Mouse (Mus musculus) intestine, embryonic 16.5 days (tissue): Measurements from ENCODE around the gene Gzf1. TPM values are rescaled to one million over a fixed set of nuclear protein-coding genes. Genes with fewer than 3 reads are reported as not detected.

ENCODE experiments used
- ATAC-seq: fragments of 200-750 bp; cut with Nextera tagmentation; 2 replicates; pipeline ENCODE4 v1.8.0; 2017; ENCODE audit warnings: moderate TSS enrichment, moderate library complexity
- H3K27ac ChIP-seq: fragments of 300-500 bp; sonication (generic); 2 replicates; pipeline ENCODE4 v1.5.1; 2014; ENCODE audit warnings: mild to moderate bottlenecking, low read length
- H3K27me3 ChIP-seq: fragments of 300-500 bp; sonication (generic); replicated peaks from 2 replicates; pipeline ENCODE4 v1.6.1; 2014; ENCODE audit warnings: low read length, control low read depth, mixed read lengths; ENCODE audit not compliant: control insufficient read depth, insufficient read depth
- H3K36me3 ChIP-seq: fragments of 300-500 bp; sonication (generic); 2 replicates; pipeline ENCODE4 v1.6.1; 2014; ENCODE audit warnings: low read length, control low read depth; ENCODE audit not compliant: control insufficient read depth, insufficient read depth
- H3K4me1 ChIP-seq: fragments of 300-500 bp; sonication (generic); 2 replicates; pipeline ENCODE4 v1.6.1; 2014; ENCODE audit warnings: low read length, control low read depth, mixed read lengths; ENCODE audit not compliant: control insufficient read depth, insufficient read depth
- H3K4me2 ChIP-seq: fragments of 300-500 bp; sonication (generic); 2 replicates; pipeline ENCODE4 v1.6.1; 2014; ENCODE audit warnings: low read depth, low read length, control low read depth
- H3K4me3 ChIP-seq: fragments of 300-500 bp; sonication (generic); 2 replicates; pipeline ENCODE4 v1.5.1; 2014; ENCODE audit warnings: mild to moderate bottlenecking, low read length
- H3K9ac ChIP-seq: fragments of 300-500 bp; sonication (generic); 2 replicates; pipeline ENCODE4 v1.6.1; 2014; ENCODE audit warnings: low read depth, low read length
- H3K9me3 ChIP-seq: fragments of 300-500 bp; sonication (generic); 2 replicates; pipeline ENCODE4 v1.6.1; 2016; ENCODE audit warnings: low read length, control low read depth; ENCODE audit not compliant: control insufficient read depth
- WGBS: fragments of 180-500 bp; shearing (Covaris S2); extraction: QIAGEN DNeasy Blood & Tissue Kit; methylation state at CpG from one replicate; pipeline ENCODE4 v1.1.7; 2014; 5-methylcytosine and 5-hydroxymethylcytosine counted together
- polyA plus RNA-seq: library from polyadenylated mRNA; unstranded; fragments of >200 nt; fragmentation: Nextera tagmentation; extraction: Ambion mirVana; gene quantifications from 2 replicates; pipeline ENCODE4 v1.2.1, GENCODE M21; 2015

Gzf1 gene
- polyA plus RNA-seq, 1 experiment from 2014 or later = 15.2 TPM

DNA sequence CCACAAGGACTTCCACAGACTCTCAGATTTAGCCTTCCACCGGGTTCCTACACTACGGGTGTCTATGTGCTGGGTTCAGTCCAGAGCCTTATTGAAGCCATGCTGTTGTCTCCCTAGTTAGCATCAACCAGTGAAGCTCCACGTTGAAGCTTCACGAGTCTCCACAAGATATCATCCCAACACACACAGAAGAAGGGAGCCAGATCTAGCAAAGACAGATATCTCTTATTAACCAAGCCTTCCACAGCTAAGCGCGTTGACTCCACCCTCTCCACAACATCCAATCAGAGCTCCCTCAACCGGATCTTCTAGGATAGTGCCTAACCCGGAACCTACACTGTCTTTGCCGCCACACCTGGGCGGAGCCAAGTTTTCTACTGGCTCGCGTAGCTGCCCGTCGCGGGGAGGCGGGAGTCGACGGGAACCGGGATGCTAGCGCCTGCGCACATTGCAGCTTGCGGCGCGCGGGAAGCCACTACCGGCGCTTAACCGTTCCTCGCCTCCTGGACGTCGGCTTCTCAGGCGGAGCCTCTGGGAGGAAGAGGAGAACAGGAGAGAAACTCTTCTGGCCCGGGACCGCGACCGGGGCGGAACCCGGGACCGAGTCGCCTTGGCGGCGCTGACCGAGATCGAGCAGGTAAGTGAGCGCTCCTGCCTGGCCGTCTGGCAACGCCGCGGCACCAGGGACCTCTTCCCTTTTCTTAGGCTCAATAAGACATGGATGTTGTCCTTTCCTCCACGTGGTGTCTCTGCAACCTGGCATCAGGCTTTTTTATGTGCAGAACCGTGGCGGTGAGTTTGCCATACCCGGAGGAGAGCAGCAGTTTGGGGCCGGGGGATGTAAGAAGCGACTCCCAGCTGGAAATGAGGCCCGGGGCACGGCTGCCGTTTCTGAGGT, 8.4 kb upstream of the Gzf1 start, which contains the start of gene Nxt1:
Gene Nxt1 (plus strand): TSS at position 403 of the 898 bp plus-strand sequence.
- WGBS = under 1% methylated on average over 58 of the region's 58 CpGs
- Histone ChIP-seq H3K27ac (peak within 1 kb of the TSS; percentile 67), H3K4me1 (peaks cover 6% of the 10 kb centered on the region), H3K36me3 (0 out of 2 replicates have a peak, but pooled peaks cover 3% of the 10 kb centered on the region), H3K9me3 (no peaks in the 10 kb centered on the region), H3K4me3 (peak within 1 kb of the TSS; percentile 77), H3K9ac (peak within 1 kb of the TSS; percentile 86), H3K27me3 (no peaks in the 10 kb centered on the region), H3K4me2 (peak within 1 kb of the TSS; percentile 79)
- ATAC-seq = peak; percentile 100

GRCm38 (mm10) chr2:148677801-148678200, 3.0 kb upstream of the Gzf1 start:
- peak overlapping the region; percentile 49 for H3K27ac ChIP-seq
- no peaks in the 10 kb centered on the region for H3K27me3 ChIP-seq
- no peak for ATAC-seq
- 12% methylated on average over 26 of the region's 26 CpGs for WGBS
- 0 out of 2 replicates have a peak, but pooled peaks cover 3% of the 10 kb centered on the region for H3K36me3 ChIP-seq
- no peaks in the 10 kb centered on the region for H3K9me3 ChIP-seq
- peak overlapping the region; percentile 42 for H3K4me3 ChIP-seq
- H3K4me2 ChIP-seq = peak overlapping the region; percentile 50
- peak overlapping the region; percentile 64 for H3K9ac ChIP-seq
- H3K4me1 ChIP-seq = peaks cover 34% of the 10 kb centered on the region

DNA sequence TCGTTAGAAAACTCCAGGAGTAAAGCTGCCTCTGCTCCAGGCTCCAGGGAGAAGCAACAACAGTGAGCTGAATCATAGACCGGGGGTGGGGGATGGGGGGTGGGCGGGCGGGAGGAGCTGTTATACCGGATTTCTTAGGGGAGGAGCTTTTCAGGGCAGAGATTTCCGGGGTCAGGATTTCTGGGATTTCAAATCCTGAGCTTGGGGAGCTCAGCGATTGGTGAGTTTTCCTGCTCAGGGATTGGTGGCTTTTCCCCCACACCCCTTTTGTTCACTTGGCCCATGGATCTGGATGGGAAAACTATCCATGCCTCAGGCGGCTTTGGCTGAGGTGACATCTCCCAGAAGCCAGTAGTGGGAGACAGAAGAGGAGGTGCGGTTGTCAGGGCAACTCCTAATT, 1.5 kb upstream of the Gzf1 start:
- Histone ChIP-seq H3K4me2 (peak overlapping the region; percentile 60), H3K27ac (peak overlapping the region; percentile 84), H3K36me3 (peaks cover 3% of the 10 kb centered on the region; the same call in 1 of the 2 replicates), H3K4me3 (no peak overlapping the region), H3K4me1 (peaks cover 28% of the 10 kb centered on the region), H3K9ac (peak overlapping the region; percentile 61), H3K27me3 (no peaks in the 10 kb centered on the region), H3K9me3 (no peaks in the 10 kb centered on the region)
- WGBS = 4% methylated on average over 9 of the region's 9 CpGs
- ATAC-seq = peak; percentile 45

DNA sequence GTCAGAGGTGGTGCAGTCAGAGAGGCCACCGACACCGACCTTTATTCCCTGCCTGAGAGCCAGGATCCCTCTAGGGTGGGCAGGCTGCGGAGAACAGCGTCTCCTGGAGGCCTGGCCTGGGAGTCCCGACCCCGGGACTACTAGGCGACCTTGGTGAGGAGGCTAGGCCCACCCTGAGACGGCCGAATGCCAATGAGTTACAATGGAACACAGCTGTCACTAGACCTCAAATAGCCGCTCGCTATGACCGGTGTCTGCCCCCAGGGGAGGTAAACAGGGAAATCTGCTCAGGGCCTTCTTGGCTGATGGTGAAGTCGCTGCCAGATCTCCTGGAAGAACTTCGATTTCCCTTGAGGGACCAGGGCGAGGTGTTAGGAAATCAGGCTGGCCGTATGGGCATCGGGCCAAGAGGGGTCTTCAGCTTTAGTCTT, 653 bp downstream of the Gzf1 start:
- H3K27me3 ChIP-seq = no peaks in the 10 kb centered on the region
- H3K9ac ChIP-seq = peak overlapping the region; percentile 90
- H3K4me3 ChIP-seq = peak overlapping the region; percentile 84
- peak overlapping the region; percentile 80 for H3K27ac ChIP-seq
- peak overlapping the region; percentile 88 for H3K4me2 ChIP-seq
- 7% methylated on average over 17 of the region's 17 CpGs for WGBS
- H3K36me3 ChIP-seq = peaks cover 6% of the 10 kb centered on the region
- H3K9me3 ChIP-seq = no peaks in the 10 kb centered on the region
- peak; percentile 64 for ATAC-seq
- H3K4me1 ChIP-seq = peaks cover 30% of the 10 kb centered on the region

DNA sequence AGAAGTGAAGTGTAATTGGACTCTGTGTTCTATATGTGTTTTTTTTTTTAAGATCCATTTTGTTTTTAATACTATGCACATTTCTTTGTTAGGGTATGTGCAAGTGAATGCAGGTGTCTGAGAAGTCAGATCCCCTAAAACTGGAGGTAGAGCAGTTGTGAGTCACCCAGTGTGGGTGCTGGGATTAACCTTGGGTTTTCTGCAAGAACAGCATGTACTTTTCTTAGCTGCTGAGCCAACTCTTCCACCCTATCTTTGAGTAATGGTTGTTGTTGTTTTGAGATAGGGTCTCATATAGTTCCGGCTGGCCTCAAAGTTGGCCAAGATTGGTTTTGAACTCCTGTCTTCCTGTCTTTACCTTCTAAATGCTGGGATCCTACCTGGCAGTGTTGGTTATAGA, 2.2 kb downstream of the Gzf1 start:
- H3K36me3 ChIP-seq = peaks cover 6% of the 10 kb centered on the region
- no peak overlapping the region for H3K4me2 ChIP-seq
- WGBS = 90% methylated on average over 1 of the region's 1 CpGs
- H3K4me3 ChIP-seq = no peak overlapping the region
- peaks cover 25% of the 10 kb centered on the region for H3K4me1 ChIP-seq
- H3K9me3 ChIP-seq = no peaks in the 10 kb centered on the region
- H3K27me3 ChIP-seq = no peaks in the 10 kb centered on the region
- no peak overlapping the region for H3K27ac ChIP-seq
- H3K9ac ChIP-seq = no peak overlapping the region
- ATAC-seq = no peak

GRCm38 (mm10) chr2:148684972-148685371, 4.1 kb downstream of the Gzf1 start:
- Histone ChIP-seq H3K4me2 (no peak overlapping the region), H3K4me3 (no peak overlapping the region), H3K4me1 (peaks cover 13% of the 10 kb centered on the region), H3K36me3 (peaks cover 14% of the 10 kb centered on the region), H3K9ac (no peak overlapping the region), H3K9me3 (no peaks in the 10 kb centered on the region), H3K27me3 (no peaks in the 10 kb centered on the region), H3K27ac (no peak overlapping the region)
- ATAC-seq = no peak
- 98% methylated on average over 2 of the region's 2 CpGs for whole genome bisulfite sequencing

DNA sequence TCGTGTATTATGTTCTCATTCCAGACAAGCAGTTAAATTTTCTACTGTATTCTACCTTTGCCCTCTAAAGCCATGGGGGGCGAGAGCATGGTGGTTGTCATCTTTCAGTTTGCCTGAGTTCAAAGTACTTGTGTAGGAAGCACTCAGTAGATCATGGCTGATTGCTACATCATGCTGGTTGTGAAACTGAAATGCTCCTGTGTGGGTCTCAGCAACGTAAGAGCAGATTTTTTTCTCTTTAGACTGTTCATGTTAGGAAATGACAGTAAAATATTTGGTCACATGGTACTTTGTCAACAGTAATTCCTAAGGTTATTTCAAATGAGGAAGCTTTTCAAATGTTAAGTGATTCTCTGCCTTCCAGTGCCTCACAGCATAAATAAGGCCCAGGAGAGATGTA, 4.9 kb downstream of the Gzf1 start:
- no peak overlapping the region for H3K4me2 ChIP-seq
- ATAC-seq = no peak
- H3K4me1 ChIP-seq = peaks cover 12% of the 10 kb centered on the region
- WGBS = 79% methylated on average over 3 of the region's 3 CpGs
- H3K27ac ChIP-seq = no peak overlapping the region
- H3K9me3 ChIP-seq = no peaks in the 10 kb centered on the region
- H3K36me3 ChIP-seq = peaks cover 21% of the 10 kb centered on the region
- no peaks in the 10 kb centered on the region for H3K27me3 ChIP-seq
- H3K4me3 ChIP-seq = no peak overlapping the region
- no peak overlapping the region for H3K9ac ChIP-seq

DNA sequence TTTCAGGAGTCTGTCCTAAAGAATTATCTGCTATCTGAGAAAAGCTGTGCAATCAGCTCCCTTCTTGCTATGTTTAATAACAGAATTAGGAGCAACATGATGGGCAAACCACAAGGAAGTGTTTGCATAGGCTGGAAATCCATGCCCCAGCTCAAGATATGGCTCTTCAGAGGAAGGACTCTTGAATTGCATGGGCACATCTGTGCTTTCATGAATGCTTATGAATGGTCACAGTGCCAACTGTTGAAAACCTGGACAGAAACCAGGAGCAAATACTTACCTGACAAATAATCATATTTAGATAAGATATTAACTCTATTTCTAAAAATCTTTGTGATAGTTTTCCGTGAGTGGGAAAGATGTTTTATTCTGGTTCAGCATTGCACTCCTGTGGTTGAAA, 6.0 kb downstream of the Gzf1 start:
- no peaks in the 10 kb centered on the region for H3K9me3 ChIP-seq
- no peaks in the 10 kb centered on the region for H3K27me3 ChIP-seq
- no peak overlapping the region for H3K4me3 ChIP-seq
- H3K4me2 ChIP-seq = no peak overlapping the region
- H3K4me1 ChIP-seq = peaks cover 9% of the 10 kb centered on the region
- H3K36me3 ChIP-seq = peaks cover 25% of the 10 kb centered on the region
- H3K27ac ChIP-seq = no peak overlapping the region
- 82% methylated on average over 1 of the region's 1 CpGs for WGBS
- no peak for ATAC-seq
- H3K9ac ChIP-seq = no peak overlapping the region

DNA sequence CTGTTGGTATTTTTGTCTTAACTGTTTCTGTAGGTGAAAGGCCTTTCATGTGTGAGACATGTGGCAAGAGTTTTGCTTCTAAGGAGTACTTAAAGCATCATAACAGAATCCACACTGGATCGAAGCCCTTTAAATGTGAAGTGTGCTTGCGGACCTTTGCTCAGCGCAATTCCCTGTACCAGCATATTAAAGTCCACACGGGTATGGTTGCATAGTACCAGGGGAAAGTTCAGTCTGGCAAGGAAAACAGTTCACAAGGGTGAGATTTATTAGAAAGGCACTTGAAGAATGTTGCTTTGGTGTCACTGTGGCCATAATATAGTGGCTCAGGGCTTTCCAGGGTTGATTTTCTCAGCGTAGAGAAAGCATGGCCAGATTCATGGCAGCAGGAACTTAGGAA, 7.1 kb downstream of the Gzf1 start:
- Histone ChIP-seq H3K4me3 (no peak overlapping the region), H3K36me3 (peaks cover 25% of the 10 kb centered on the region), H3K4me1 (0 out of 2 replicates have a peak, but pooled peaks cover 2% of the 10 kb centered on the region), H3K27me3 (no peaks in the 10 kb centered on the region), H3K9me3 (no peaks in the 10 kb centered on the region), H3K9ac (no peak overlapping the region), H3K4me2 (no peak overlapping the region), H3K27ac (peak overlapping the region; percentile 19; the same call in 1 of the 2 replicates)
- 90% methylated on average over 5 of the region's 5 CpGs for WGBS
- ATAC-seq = 0 out of 2 replicates have a peak, but pooled peaks have one; percentile 43
